In genomic region chr7:80501006-80501405, GRCm38 (mm10) we compare ENCODE assay signal across 16 mouse cellular contexts. TPM values are rescaled to one million over a fixed set of nuclear protein-coding genes. Genes with fewer than 3 reads are reported as not detected.
DNase-seq lines count a peak whose midpoint lies in the region; ATAC-seq and TF ChIP-seq lines count a peak whose summit lies in the region.
"Had no signal": no experiment of that assay in that cellular context is flagged by ENCODE, and none has a peak within 500 bp of the region (broad histone marks: within the 10 kb centered on the region; RNA-seq: fewer than 3 reads in every experiment).

No protein-coding gene starts in this region.

- no peak overlapping the region for H3K4me2 ChIP-seq in heart, embryonic 11.5 days
- H3K4me2 ChIP-seq in liver, embryonic 13.5 days = no peak overlapping the region
- H3K4me2 ChIP-seq: lung, embryonic 15.5 days; midbrain, embryonic 13.5 days; neural tube, embryonic 12.5 days had no signal

- intact Hi-C loops in gastrocnemius, adult 2 months (cut with DNase I) = no loop called here

- no peak for ATAC-seq in heart, embryonic 11.5 days (replicated peaks; ENCODE audit: insufficient number of reproducible peaks, low FRiP score, low TSS enrichment)
- ATAC-seq in liver, embryonic 13.5 days (ENCODE audit: low read depth) = no peak
- ATAC-seq in megakaryocyte progenitor cell, adult 5-6 weeks (replicated peaks; ENCODE audit: poor library complexity) = peak; percentile 60
- ATAC-seq in erythroblast, adult 5-6 weeks (replicated peaks; ENCODE audit: low FRiP score, poor library complexity, severe bottlenecking) = no peak
- ATAC-seq: hindbrain, embryonic 16.5 days; midbrain, embryonic 13.5 days had no signal

- WGBS in heart, embryonic 11.5 days (ENCODE audit: insufficient replicate concordance) = 63% methylated on average over 7 of the region's 7 CpGs
- 52% methylated on average over 7 of the region's 7 CpGs for WGBS in heart, embryonic 10.5 days
- WGBS in liver, embryonic 13.5 days (ENCODE audit: insufficient replicate concordance) = 63% methylated on average over 7 of the region's 7 CpGs
- 29% methylated on average over 7 of the region's 7 CpGs for WGBS in bone marrow, adult 2 months

- TF ChIP-seq POLR2A in bone marrow, adult 2 months (IDR thresholded peaks at IDR 0.05; ENCODE audit: borderline replicate concordance, control insufficient read depth, low read depth, low read length) = no peak

- H3K9ac ChIP-seq in heart, embryonic 11.5 days (ENCODE audit: low read depth, low read length) = no peak overlapping the region
- no peak overlapping the region for H3K9ac ChIP-seq in liver, embryonic 13.5 days
- H3K9ac ChIP-seq: lung, embryonic 15.5 days; midbrain, embryonic 13.5 days; neural tube, embryonic 12.5 days had no signal

- 0 out of 2 replicates have a peak, but pooled peaks cover 9% of the 10 kb centered on the region for H3K36me3 ChIP-seq in heart, embryonic 11.5 days (ENCODE audit: control insufficient read depth, insufficient read depth, low read length)
- peaks cover 64% of the 10 kb centered on the region for H3K36me3 ChIP-seq in heart, embryonic 10.5 days
- peaks cover 86% of the 10 kb centered on the region for H3K36me3 ChIP-seq in liver, embryonic 13.5 days

- no peak overlapping the region for H3K4me3 ChIP-seq in heart, embryonic 11.5 days (ENCODE audit: low read depth, low read length)
- H3K4me3 ChIP-seq in heart, embryonic 10.5 days = no peak overlapping the region
- no peak overlapping the region for H3K4me3 ChIP-seq in liver, embryonic 13.5 days (replicated peaks)
- no peak overlapping the region for H3K4me3 ChIP-seq in bone marrow, adult 2 months (replicated peaks; ENCODE audit: control insufficient read depth, low read depth, low read length)
- H3K4me3 ChIP-seq in gastrocnemius, adult 2 months = no peak overlapping the region
- H3K4me3 ChIP-seq: lung, embryonic 15.5 days; midbrain, embryonic 13.5 days; neural tube, embryonic 12.5 days had no signal

- TF ChIP-seq CTCF in bone marrow, adult 2 months (IDR thresholded peaks at IDR 0.05; ENCODE audit: control insufficient read depth, insufficient read depth, low read length) = no peak
- TF ChIP-seq CTCF in gastrocnemius, adult 2 months (IDR thresholded peaks at IDR 0.05) = no peak

- 0 out of 2 replicates have a peak, but pooled peaks cover 5% of the 10 kb centered on the region for H3K4me1 ChIP-seq in heart, embryonic 11.5 days (ENCODE audit: control insufficient read depth, insufficient read depth, low read length)
- no peaks in the 10 kb centered on the region for H3K4me1 ChIP-seq in heart, embryonic 10.5 days
- H3K4me1 ChIP-seq in liver, embryonic 13.5 days (replicated peaks) = peaks cover 27% of the 10 kb centered on the region
- peaks cover 5% of the 10 kb centered on the region for H3K4me1 ChIP-seq in bone marrow, adult 2 months (ENCODE audit: control insufficient read depth, insufficient read depth, low read length)
- H3K4me1 ChIP-seq: midbrain, embryonic 13.5 days; neural tube, embryonic 12.5 days had no signal

- no peak for DNase-seq in heart, embryonic 10.5 days (ENCODE audit: low spot score)
- DNase-seq in liver, embryonic 13.5 days = no peak
- no peak for DNase-seq in liver
- DNase-seq in gastrocnemius, adult 2 months = no peak
- DNase-seq: cerebellum, adult 9-11 months; gastrocnemius, postnatal 14 days; kidney, adult 8-10 months; thymus, postnatal 36 days had no signal

- peak overlapping the region; percentile 10; the same call in 1 of the 2 replicates for H3K27ac ChIP-seq in heart, embryonic 11.5 days (ENCODE audit: low read depth, low read length)
- no peak overlapping the region for H3K27ac ChIP-seq in heart, embryonic 10.5 days
- 0 out of 2 replicates have a peak overlapping the region, but pooled peaks have one; percentile 9 for H3K27ac ChIP-seq in liver, embryonic 13.5 days
- H3K27ac ChIP-seq in bone marrow, adult 2 months (ENCODE audit: control insufficient read depth, insufficient read depth, low read depth, low read length, poor library complexity) = peak overlapping the region; percentile 61
- no peak overlapping the region for H3K27ac ChIP-seq in gastrocnemius, adult 2 months
- H3K27ac ChIP-seq: midbrain, embryonic 13.5 days; neural tube, embryonic 12.5 days had no signal

- H3K27me3 ChIP-seq in heart, embryonic 11.5 days (ENCODE audit: control insufficient read depth, insufficient read depth, low read length) = no peaks in the 10 kb centered on the region
- H3K27me3 ChIP-seq in heart, embryonic 10.5 days (ENCODE audit: insufficient read depth, poor library complexity, severe bottlenecking) = no peaks in the 10 kb centered on the region
- no peaks in the 10 kb centered on the region for H3K27me3 ChIP-seq in liver, embryonic 13.5 days
- H3K27me3 ChIP-seq: lung, embryonic 15.5 days; midbrain, embryonic 13.5 days; neural tube, embryonic 12.5 days had no signal

- no peaks in the 10 kb centered on the region for H3K9me3 ChIP-seq in heart, embryonic 11.5 days (replicated peaks; ENCODE audit: control insufficient read depth, low read length)
- no peaks in the 10 kb centered on the region for H3K9me3 ChIP-seq in heart, embryonic 10.5 days
- H3K9me3 ChIP-seq in liver, embryonic 13.5 days (replicated peaks) = no peaks in the 10 kb centered on the region
- H3K9me3 ChIP-seq: lung, embryonic 15.5 days; midbrain, embryonic 13.5 days; neural tube, embryonic 12.5 days had no signal

RNA-seq across cellular contexts. Expression of gene Blm, which starts 33.9 kb away (rescaled TPM):
- polyA plus RNA-seq in heart, embryonic 11.5 days (2014; fragmentation: Nextera tagmentation; extraction: Ambion mirVana) = 27.7 and 28.2 TPM in 2 replicates
- 32.3 and 35.6 TPM in 2 replicates for polyA plus RNA-seq in heart, embryonic 10.5 days (2016; fragmentation: Nextera tagmentation; extraction: Ambion mirVana)
- polyA plus RNA-seq in liver, embryonic 13.5 days (2015; fragmentation: Nextera tagmentation; extraction: Ambion mirVana) = 29.7 and 34.0 TPM in 2 replicates
- 37.0 and 75.0 TPM in 2 replicates for polyA plus RNA-seq in bone marrow, adult 2 months (2011; ENCODE audit: insufficient read depth, insufficient read length, low replicate concordance, missing spikeins)
- 60.4 and 76.5 TPM in 2 replicates for total RNA-seq in megakaryocyte progenitor cell, adult 5-6 weeks (2015)
- 36.9 and 56.7 TPM in 2 replicates for total RNA-seq in megakaryocyte progenitor cell, adult 5-6 weeks (2017)
- total RNA-seq in gastrocnemius, adult 2 months (2021) = 1 to 10 TPM; 1.0 TPM
- total RNA-seq in erythroblast, adult 5-6 weeks (2015; ENCODE audit: low replicate concordance) = 53.5 and 82.0 TPM in 2 replicates
- total RNA-seq in erythroblast, adult 5-6 weeks (2017; ENCODE audit: low replicate concordance) = 52.8 and 54.9 TPM in 2 replicates

Comparison
In these comparisons a context has a peak if more than half of its experiments do, and no peak if none do; other contexts are left out.
1. H3K27ac ChIP-seq: peak in heart, embryonic 11.5 days (single experiment), liver, embryonic 13.5 days (single experiment) and bone marrow, adult 2 months (single experiment); none in heart, embryonic 10.5 days (single experiment) and gastrocnemius, adult 2 months (single experiment).